Mouse (Mus musculus) stomach, postnatal 0 days (tissue): ENCODE data around the gene 1700067P10Rik. TPM values are rescaled to one million over a fixed set of nuclear protein-coding genes. Genes with fewer than 3 reads are reported as not detected.
A peak's percentile ranks its signal among the peaks of the same experiment; 100 is the strongest.

Experiments used
- ATAC-seq: fragments of 200-750 bp; cut with Nextera tagmentation; 2 replicates; pipeline ENCODE4 v1.8.0; 2017; ENCODE audit not compliant: low FRiP score, low TSS enrichment
- DNase-seq: peaks from one replicate; pipeline ENCODE4 v3.0.0-alpha.2; 2016; ENCODE audit warnings: low spot score
- H3K27ac ChIP-seq: fragments of 300-500 bp; sonication (generic); replicated peaks from 2 replicates; pipeline ENCODE4 v1.5.1; 2014; ENCODE audit warnings: mild to moderate bottlenecking, control low read depth
- H3K27me3 ChIP-seq: fragments of 300-500 bp; sonication (generic); 2 replicates; pipeline ENCODE4 v1.6.1; 2014; ENCODE audit warnings: low read length; ENCODE audit not compliant: control insufficient read depth, insufficient read depth
- H3K36me3 ChIP-seq: fragments of 300-500 bp; sonication (generic); 2 replicates; pipeline ENCODE4 v1.6.1; 2014; ENCODE audit warnings: low read length, mixed read lengths; ENCODE audit not compliant: control insufficient read depth, insufficient read depth
- H3K4me1 ChIP-seq: fragments of 300-500 bp; sonication (generic); replicated peaks from 2 replicates; pipeline ENCODE4 v1.6.1; 2014; ENCODE audit warnings: antibody characterized with exemption; ENCODE audit not compliant: control insufficient read depth, insufficient read depth
- H3K4me2 ChIP-seq: fragments of 300-500 bp; sonication (generic); replicated peaks from 2 replicates; pipeline ENCODE4 v1.6.1; 2014; ENCODE audit warnings: low read depth, mild to moderate bottlenecking, control low read depth, moderate library complexity
- H3K4me3 ChIP-seq: fragments of 300-500 bp; sonication (generic); 2 replicates; pipeline ENCODE4 v1.5.1; 2014; ENCODE audit warnings: low read depth, low read length, control low read depth
- H3K9ac ChIP-seq: fragments of 300-500 bp; sonication (generic); 2 replicates; pipeline ENCODE4 v1.6.1; 2014; ENCODE audit warnings: mild to moderate bottlenecking, low read length, control low read depth, mixed read lengths
- H3K9me3 ChIP-seq: fragments of 300-500 bp; sonication (generic); 2 replicates; pipeline ENCODE4 v1.6.1; 2016; ENCODE audit warnings: low read length; ENCODE audit not compliant: control insufficient read depth
- CTCF ChIP-seq: IDR thresholded peaks from 2 replicates; pipeline ENCODE4 v1.5.1; 2016; ENCODE audit warnings: antibody characterized with exemption, low read depth, mild to moderate bottlenecking, moderate library complexity
- EP300 ChIP-seq: optimal IDR thresholded peaks from 2 replicates; pipeline ENCODE3; 2016; ENCODE audit warnings: antibody characterized with exemption
- WGBS: fragments of 180-500 bp; shearing (Covaris S2); extraction: QIAGEN DNeasy Blood & Tissue Kit; methylation state at CpG from one replicate; pipeline ENCODE4 v1.1.7; 2014; 5-methylcytosine and 5-hydroxymethylcytosine counted together
- polyA plus RNA-seq: library from polyadenylated mRNA; unstranded; fragments of >200 nt; fragmentation: Nextera tagmentation; extraction: Ambion mirVana; gene quantifications from 2 replicates; pipeline ENCODE4 v1.2.1, GENCODE M21; 2015

Gene 1700067P10Rik
- polyA plus RNA-seq, 1 experiment from 2014 or later: not detected

GRCm38 (mm10) chr17:48052338-48053067 lies 36.6 kb upstream of the 1700067P10Rik start:
- ATAC-seq: no peak
- no peaks in the 10 kb centered on the region for H3K36me3 ChIP-seq
- 64% methylated on average over 10 of the region's 10 CpGs for WGBS

GRCm38 (mm10) chr17:48053646-48054045 lies 35.5 kb upstream of the 1700067P10Rik start:
- no peak overlapping the region for H3K4me3 ChIP-seq
- no peak for ATAC-seq
- H3K27me3 ChIP-seq: no peaks in the 10 kb centered on the region; the same call in 1 of the 2 replicates

More at GRCm38 (mm10) chr17:48052338-48053067, 36.6 kb upstream of the 1700067P10Rik start:
- Histone ChIP-seq H3K9me3 (no peaks in the 10 kb centered on the region), H3K27ac (no peak overlapping the region), H3K4me3 (no peak overlapping the region), H3K27me3 (no peaks in the 10 kb centered on the region), H3K9ac (no peak overlapping the region), H3K4me2 (no peak overlapping the region), H3K4me1 (no peaks in the 10 kb centered on the region)
- DNase-seq: no peak
- TF ChIP-seq CTCF (no peak), EP300 (no peak)

GRCm38 (mm10) chr17:48055076-48055816 lies 33.9 kb upstream of the 1700067P10Rik start:
- no peaks in the 10 kb centered on the region for H3K36me3 ChIP-seq

More at GRCm38 (mm10) chr17:48053646-48054045, 35.5 kb upstream of the 1700067P10Rik start:
- TF ChIP-seq EP300 (no peak), CTCF (peak; percentile 26)
- no peaks in the 10 kb centered on the region for H3K4me1 ChIP-seq
- H3K27ac ChIP-seq: no peak overlapping the region
- WGBS: 82% methylated on average over 2 of the region's 2 CpGs
- H3K9ac ChIP-seq: no peak overlapping the region
- DNase-seq: no peak
- no peaks in the 10 kb centered on the region for H3K36me3 ChIP-seq
- H3K9me3 ChIP-seq: no peaks in the 10 kb centered on the region
- no peak overlapping the region for H3K4me2 ChIP-seq

GRCm38 (mm10) chr17:48057382-48057781 lies 31.7 kb upstream of the 1700067P10Rik start:
- Histone ChIP-seq H3K4me2 (no peak overlapping the region), H3K9me3 (no peaks in the 10 kb centered on the region), H3K27ac (no peak overlapping the region), H3K36me3 (no peaks in the 10 kb centered on the region), H3K9ac (0 out of 2 replicates have a peak overlapping the region, but pooled peaks have one; percentile 4), H3K27me3 (no peaks in the 10 kb centered on the region; the same call in 1 of the 2 replicates), H3K4me1 (no peaks in the 10 kb centered on the region), H3K4me3 (no peak overlapping the region)
- WGBS: 17% methylated on average over 12 of the region's 12 CpGs
- TF ChIP-seq CTCF: no peak
- no peak for TF ChIP-seq EP300
- ATAC-seq (no peak), DNase-seq (no peak)

More at GRCm38 (mm10) chr17:48055076-48055816, 33.9 kb upstream of the 1700067P10Rik start:
- ATAC-seq (no peak), DNase-seq (no peak)
- H3K27ac ChIP-seq: no peak overlapping the region
- H3K4me2 ChIP-seq: no peak overlapping the region
- no peaks in the 10 kb centered on the region; the same call in 1 of the 2 replicates for H3K27me3 ChIP-seq
- no peaks in the 10 kb centered on the region for H3K4me1 ChIP-seq
- no peak overlapping the region for H3K9ac ChIP-seq
- no peak for TF ChIP-seq EP300
- no peak for TF ChIP-seq CTCF
- H3K9me3 ChIP-seq: no peaks in the 10 kb centered on the region
- no peak overlapping the region for H3K4me3 ChIP-seq
- WGBS: 41% methylated on average over 20 of the region's 20 CpGs

GRCm38 (mm10) chr17:48064196-48064843 lies 24.8 kb upstream of the 1700067P10Rik start:
- Histone ChIP-seq H3K4me3 (no peak overlapping the region), H3K27me3 (no peaks in the 10 kb centered on the region), H3K4me1 (no peaks in the 10 kb centered on the region), H3K9me3 (no peaks in the 10 kb centered on the region), H3K36me3 (no peaks in the 10 kb centered on the region), H3K4me2 (no peak overlapping the region), H3K27ac (peak overlapping the region; percentile 30; the same call in 1 of the 2 replicates), H3K9ac (no peak overlapping the region)
- 30% methylated on average over 9 of the region's 10 CpGs for WGBS
- DNase-seq (no peak), ATAC-seq (0 out of 2 replicates have a peak, but pooled peaks have one; percentile 59)
- TF ChIP-seq CTCF (no peak), EP300 (no peak)
